Mouse (Mus musculus) liver, postnatal 0 days (tissue): ENCODE measurements around the gene 1700102P08Rik.

Source experiments
- CTCF ChIP-seq: sonication (generic); IDR thresholded peaks from 2 replicates; pipeline ENCODE4 v1.5.1; 2016; ENCODE audit warnings: antibody characterized with exemption, low read depth
- EP300 ChIP-seq: IDR thresholded peaks from 2 replicates; pipeline ENCODE4 v1.6.1; 2016; ENCODE audit warnings: antibody characterized with exemption, low read depth, mild to moderate bottlenecking

- TF ChIP-seq CTCF = no peak
- no peak for TF ChIP-seq EP300
These were observed 60.3 kb downstream of the 1700102P08Rik start for GRCm38 (mm10) chr9:108452911-108453310.
